Mouse (Mus musculus) heart, postnatal 36 days (tissue): ENCODE results near the gene Haghl. TPM values are rescaled to one million over a fixed set of nuclear protein-coding genes. Genes with fewer than 3 reads are reported as not detected.
"Not testable (repeated sequence)": the region's sequence is repeated elsewhere in the genome, so short reads cannot be mapped to it uniquely, and the experiment has no call there.

Source experiments
- DNase-seq, 2 experiments: peaks; one replicate each; pipeline ENCODE4 v3.0.0; 2021 to 2022
- intact Hi-C: fragments of 180-260 bp; cut with DNase I; formaldehyde crosslinking; loops from one replicate; pipeline ENCODE4 v1.15.1; 2025
- microRNA-seq, 2 experiments: library from miRNA; unstranded; fragments of <30 nt; microRNA quantifications; one replicate each; pipeline ENCODE4 v1.2.0; 2021; ENCODE audit warnings: borderline number of aligned reads in 2 of 2
- total RNA-seq, 2 experiments: library from RNA; stranded (reverse); gene quantifications; 2 replicates each; pipeline ENCODE4 v1.2.3; 2021

Gene Haghl
- total RNA-seq, 2 experiments from 2014 or later: 10.7 to 11.4 TPM

DNA sequence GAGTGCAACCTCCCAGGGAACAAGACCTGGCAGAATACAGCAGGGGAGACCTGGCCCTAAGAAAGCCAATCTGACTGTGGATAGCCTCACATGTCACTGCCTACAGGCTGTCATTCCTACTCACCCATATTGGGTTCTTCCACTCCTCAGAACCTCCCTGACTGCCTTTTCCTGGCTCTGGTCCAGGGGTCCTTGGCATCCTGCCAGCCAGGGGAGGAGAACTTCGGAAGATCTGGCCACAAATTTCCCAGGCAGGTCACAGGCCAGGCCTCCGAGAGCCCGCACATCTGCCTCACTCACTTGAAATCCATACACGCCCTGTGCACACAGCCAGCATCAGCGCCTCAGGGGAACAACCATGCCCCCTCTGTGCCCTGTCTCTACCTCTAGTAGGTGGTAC is 34.0 kb downstream of the Haghl start:
- intact Hi-C loops: no loop called here
- peak in 1 of 2 experiments; percentile 47 for DNase-seq

DNA sequence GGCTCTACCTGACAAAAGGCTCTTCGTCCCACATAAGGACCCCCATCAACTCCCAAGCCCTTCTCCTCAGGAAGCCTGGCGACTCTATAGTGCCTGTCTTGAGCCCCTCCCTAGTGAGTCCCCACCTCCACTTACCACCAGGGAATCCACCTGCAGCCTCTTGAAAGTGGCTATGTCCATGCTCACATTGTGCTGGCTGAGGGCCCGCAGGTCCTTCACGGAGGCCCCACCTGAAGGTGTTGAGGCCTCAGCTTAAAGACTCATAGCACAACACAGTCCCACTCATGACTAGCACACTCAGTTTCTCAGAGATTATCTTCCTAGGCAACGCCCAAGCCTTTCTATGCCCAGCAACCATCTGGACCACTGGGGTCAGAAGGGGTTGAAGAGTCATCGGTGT is 36.2 kb downstream of the Haghl start:
- DNase-seq: no peak
- intact Hi-C loops: no loop called here

DNA sequence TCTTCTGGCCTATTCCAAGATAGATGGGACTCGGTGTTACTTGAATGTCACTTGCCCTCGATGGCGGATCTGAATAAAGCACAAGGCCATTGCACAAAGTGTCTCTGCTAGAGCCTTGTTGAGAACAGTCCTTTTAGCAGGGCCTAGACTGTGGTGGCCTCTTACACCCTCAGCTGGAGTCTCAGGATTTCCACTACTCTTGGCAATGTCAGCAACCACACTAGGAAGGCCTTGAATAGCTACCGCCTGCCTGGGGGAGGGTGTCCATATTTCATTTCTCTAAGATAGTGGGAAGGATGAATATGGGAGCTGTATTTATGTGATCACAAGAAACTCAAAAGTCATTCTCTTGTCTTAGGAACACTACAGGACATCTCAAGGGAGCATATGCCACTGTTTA is 37.2 kb downstream of the Haghl start:
- intact Hi-C loops: no loop called here
- DNase-seq: no peak

DNA sequence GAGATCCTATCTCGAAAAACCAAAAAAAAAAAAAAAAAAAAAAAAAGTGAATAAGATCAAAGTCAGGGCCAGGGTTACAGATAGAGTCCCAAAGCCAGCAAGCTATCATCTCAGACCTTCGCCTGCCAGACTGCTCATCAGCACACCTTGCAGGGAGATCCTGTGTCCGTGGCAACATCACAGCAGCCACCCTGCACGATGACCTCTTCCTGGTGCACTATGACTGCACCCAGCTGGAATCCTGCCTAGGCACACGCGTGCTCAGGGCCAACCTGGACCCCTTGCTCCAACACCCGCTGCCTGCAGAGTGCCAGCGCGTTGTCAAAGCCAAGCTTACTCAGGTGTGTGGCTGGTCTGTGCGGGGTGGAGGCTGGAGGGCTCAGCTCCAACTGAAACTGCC is 41.2 kb downstream of the Haghl start:
- DNase-seq: no peak
- intact Hi-C loops: no loop called here

DNA sequence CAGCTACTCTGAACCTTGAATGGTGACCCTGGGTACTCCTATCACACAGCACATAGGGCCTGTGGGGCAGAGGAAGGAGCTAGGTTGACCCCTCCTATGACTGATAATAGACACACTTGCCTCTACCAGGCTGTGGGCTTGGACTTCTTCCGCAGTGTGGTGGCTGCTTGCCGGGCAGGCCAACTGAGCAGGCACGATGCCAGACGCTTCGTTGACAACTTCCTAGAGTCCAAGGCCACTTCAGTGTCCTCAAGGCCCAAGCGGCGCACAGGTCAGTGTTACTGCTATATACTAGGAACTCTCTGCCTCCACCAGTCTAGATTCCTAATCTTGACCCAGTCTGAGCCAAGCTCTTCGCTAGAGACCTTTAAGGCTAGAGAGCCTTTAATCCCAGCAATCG is 41.6 kb downstream of the Haghl start:
- intact Hi-C loops: no loop called here
- no peak for DNase-seq

DNA sequence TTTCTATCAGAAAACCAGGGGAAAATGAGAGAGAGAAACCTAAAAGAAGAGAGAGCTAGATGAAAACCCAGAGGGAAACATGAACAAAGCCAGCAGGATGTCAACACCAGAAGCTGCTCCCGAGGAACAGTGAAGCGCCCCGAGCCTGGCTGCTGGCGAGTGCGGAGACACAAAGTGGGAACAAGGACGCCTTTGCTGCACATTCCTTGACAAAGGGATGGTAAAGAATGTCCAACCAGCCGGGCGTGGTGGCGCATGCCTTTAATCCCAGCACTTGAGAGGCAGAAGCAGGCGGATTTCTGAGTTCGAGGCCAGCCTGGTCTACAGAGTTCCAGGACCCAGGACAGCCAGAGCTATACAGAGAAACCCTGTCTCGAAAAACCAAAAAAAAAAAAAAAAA is 44.0 kb downstream of the Haghl start:
- intact Hi-C loops, DNase-seq: not testable (repeated sequence)

DNA sequence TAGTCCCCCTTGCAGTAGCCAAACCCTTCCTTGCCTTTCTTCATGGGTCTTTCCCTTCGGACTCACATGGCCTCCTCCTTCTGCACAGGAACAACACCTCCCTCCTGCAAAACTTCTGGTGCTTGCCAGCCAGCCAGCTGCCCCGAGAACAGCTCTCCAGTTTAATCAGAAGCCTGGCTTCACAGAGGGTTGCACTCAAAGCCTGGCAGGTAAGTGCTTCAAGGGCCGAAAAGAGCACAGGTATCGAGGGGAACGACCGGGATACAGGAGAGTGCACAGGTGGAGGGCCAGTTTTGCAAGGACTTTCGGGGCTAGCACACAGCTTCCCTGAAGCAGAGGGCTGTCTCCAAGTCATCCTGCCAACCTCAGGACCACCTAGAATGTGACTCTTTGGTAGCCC is 46.6 kb downstream of the Haghl start:
- no peak for DNase-seq
- intact Hi-C loops: no loop called here

DNA sequence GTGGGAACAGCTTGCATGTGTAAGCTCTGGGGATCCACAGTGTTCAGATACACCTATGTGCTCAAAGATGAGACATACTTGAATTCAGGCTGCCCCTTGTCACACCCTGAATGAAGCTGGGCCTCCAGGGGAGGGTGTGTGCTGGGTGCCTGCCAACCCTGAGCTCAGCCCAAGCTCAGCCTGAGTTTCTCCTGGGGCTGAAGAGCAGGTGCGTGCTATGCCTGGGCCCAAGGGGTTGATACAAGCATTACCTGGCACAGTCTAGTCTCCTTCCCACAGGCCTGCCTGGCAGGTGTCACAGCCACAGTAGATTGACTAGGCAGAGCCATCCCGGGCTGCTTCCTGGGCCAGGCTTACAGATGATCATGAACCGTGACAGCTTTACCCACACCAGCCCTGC is 49.7 kb downstream of the Haghl start, which contains the start of gene Mslnl:
Gene Mslnl, plus strand, starts transcription at position 298 of the 400 bp plus-strand sequence.
- DNase-seq: no peak
- intact Hi-C loops: no loop called here

DNA sequence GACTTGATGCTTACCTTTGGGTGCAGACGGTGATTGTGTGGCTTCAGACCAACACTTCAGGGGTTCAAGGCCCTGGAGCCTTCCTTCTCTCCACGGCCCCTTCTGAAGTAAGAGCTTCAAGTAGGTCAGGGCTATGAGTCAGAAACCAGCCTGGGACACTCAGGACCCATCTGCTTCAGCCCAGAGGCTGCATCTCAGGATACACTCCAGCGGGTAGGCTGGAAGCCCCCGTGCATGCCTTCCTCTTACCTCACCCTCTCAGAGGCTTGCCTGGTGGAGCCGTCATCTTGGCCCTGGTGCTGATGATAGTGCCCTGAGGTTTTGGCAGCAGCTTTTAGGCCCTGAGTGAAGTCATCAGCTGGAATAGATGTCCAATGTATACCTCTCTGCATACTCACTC is 50.2 kb downstream of the Haghl start:
- DNase-seq: no peak
- intact Hi-C loops: no loop called here

DNA sequence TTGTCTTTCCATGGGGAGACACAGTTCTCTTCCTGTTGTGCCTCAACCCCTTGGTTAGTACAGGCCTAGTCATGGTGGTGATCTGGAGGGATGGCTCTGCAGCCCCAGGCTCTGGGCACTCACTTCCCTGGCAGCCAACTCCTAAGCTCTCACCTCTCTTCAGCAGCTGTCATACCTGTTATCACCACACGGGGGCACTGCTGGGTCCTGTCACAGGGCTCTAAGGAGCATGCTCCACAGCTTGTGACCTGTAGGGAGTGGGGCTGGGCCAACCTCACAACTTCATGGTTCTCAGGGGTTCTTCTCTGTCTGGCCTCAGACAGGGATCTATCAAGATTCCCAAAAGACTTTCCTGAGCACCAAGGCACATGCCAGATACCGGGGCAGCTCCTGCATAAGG is 53.4 kb downstream of the Haghl start:
- intact Hi-C loops: loop anchor here (2.0 kb wide), 1 partner anchor 69 kb away; no protein-coding TSS in a partner anchor
- DNase-seq: peak; percentile 79 to 88

Small RNA genes lying within 50 kb of the gene (microRNA-seq; reads per million reads assigned to microRNA genes)
- 0 reads per million in 2 experiments for gene Gm25083
- gene Mir3082: 0 to 0.67 reads per million in 2 experiments
- 0 to 6.1 reads per million in 2 experiments for gene Mir6966

Other genes with a start within 250 kb of the Haghl start
- gene Sox8, start 215.0 kb downstream of the Haghl start, total RNA-seq: under 1 TPM; 0.33 to 0.49 TPM
- 10 to 100 TPM; 27.4 to 33.8 TPM for gene Lmf1, start 206.6 kb downstream of the Haghl start, total RNA-seq
- gene Gng13, start 68.5 kb downstream of the Haghl start, total RNA-seq: under 1 TPM; 0.98 to 1.00 TPM
- gene Chtf18, start 58.3 kb downstream of the Haghl start, total RNA-seq: 1 to 10 TPM; 1.0 to 2.1 TPM
- gene Rpusd1, start 58.0 kb downstream of the Haghl start, total RNA-seq: 1 to 10 TPM; 3.7 to 5.1 TPM
- gene Mslnl, start 49.6 kb downstream of the Haghl start, total RNA-seq: not detected
- 10 to 100 TPM; 16.1 to 22.2 TPM for gene Msln, start 31.3 kb downstream of the Haghl start, total RNA-seq
- gene Narfl, start 11.9 kb downstream of the Haghl start, total RNA-seq: 10 to 100 TPM; 40.9 to 44.8 TPM
- not detected for gene Ccdc78, start 907 bp upstream of the Haghl start, total RNA-seq
- 10 to 100 TPM; 39.2 to 39.7 TPM for gene Fam173a, start 7.2 kb upstream of the Haghl start, total RNA-seq
- gene AC134908.4, start 10.0 kb upstream of the Haghl start, total RNA-seq: under 1 TPM in 1 of 2 experiments, not detected in 1; 0.46 TPM
- 10 to 100 TPM; 64.3 to 72.0 TPM for gene Metrn, start 11.5 kb upstream of the Haghl start, total RNA-seq
- 1 to 10 TPM; 1.2 to 1.5 TPM for gene Fbxl16, start 23.4 kb upstream of the Haghl start, total RNA-seq
- 10 to 100 TPM; 10.5 to 11.4 TPM for gene Wdr24, start 38.0 kb upstream of the Haghl start, total RNA-seq
- gene Jmjd8, start 43.2 kb upstream of the Haghl start, total RNA-seq: 10 to 100 TPM; 30.8 to 35.3 TPM
- 100 to 1,000 TPM; 111 to 116 TPM for gene Stub1, start 47.7 kb upstream of the Haghl start, total RNA-seq
- gene Rhbdl1, start 51.6 kb upstream of the Haghl start, total RNA-seq: 1 to 10 TPM; 1.4 to 1.9 TPM
- gene Gm20683, start 56.1 kb upstream of the Haghl start, total RNA-seq: 1 to 10 TPM; 2.2 to 3.3 TPM
- 100 to 1,000 TPM; 110 to 115 TPM for gene Rhot2, start 59.2 kb upstream of the Haghl start, total RNA-seq
- 1 to 10 TPM; 1.7 to 2.0 TPM for gene Wdr90, start 75.8 kb upstream of the Haghl start, total RNA-seq
- gene Mcrip2, start 83.1 kb upstream of the Haghl start, total RNA-seq: 100 to 1,000 TPM; 272 to 286 TPM
- 10 to 100 TPM; 16.1 to 18.1 TPM for gene Mettl26, start 89.4 kb upstream of the Haghl start, total RNA-seq
- gene Wfikkn1, start 95.2 kb upstream of the Haghl start, total RNA-seq: under 1 TPM; 0.41 to 0.64 TPM
- 10 to 100 TPM; 18.4 to 21.2 TPM for gene Rab40c, start 134.1 kb upstream of the Haghl start, total RNA-seq
- gene Pigq, start 159.3 kb upstream of the Haghl start, total RNA-seq: 10 to 100 TPM; 45.6 to 48.2 TPM
- gene Nhlrc4, start 159.3 kb upstream of the Haghl start, total RNA-seq: under 1 TPM in 1 of 2 experiments, not detected in 1; 0.19 TPM
- under 1 TPM; 0.19 to 0.33 TPM for gene A930017K11Rik, start 166.9 kb upstream of the Haghl start, total RNA-seq
- 1 to 10 TPM; 7.2 TPM for gene Capn15, start 200.1 kb upstream of the Haghl start, total RNA-seq